Mouse (Mus musculus) neural tube, embryonic 11.5 days (tissue): ENCODE measurements around the gene Lrrc26. TPM values are rescaled to one million over a fixed set of nuclear protein-coding genes. Genes with fewer than 3 reads are reported as not detected.
A peak's percentile ranks its signal among the peaks of the same experiment; 100 is the strongest.

ENCODE experiments used
- ATAC-seq: fragments of 200-750 bp; cut with Nextera tagmentation; 2 replicates; pipeline ENCODE4 v1.8.0; 2017; ENCODE audit warnings: moderate number of reproducible peaks, mild to moderate bottlenecking, moderate TSS enrichment, moderate library complexity; ENCODE audit not compliant: insufficient read depth, low FRiP score, low TSS enrichment
- DNase-seq: peaks from one replicate; pipeline ENCODE4 v3.0.0-alpha.2; 2015; ENCODE audit warnings: low spot score
- H3K27ac ChIP-seq: fragments of 300-500 bp; sonication (generic); 2 replicates; pipeline ENCODE4 v1.5.1; 2014; ENCODE audit warnings: low read depth, mild to moderate bottlenecking, low read length
- H3K27me3 ChIP-seq: fragments of 300-500 bp; sonication (generic); 2 replicates; pipeline ENCODE4 v1.6.1; 2014; ENCODE audit warnings: mild to moderate bottlenecking, low read length, mixed read lengths; ENCODE audit not compliant: control insufficient read depth, insufficient read depth
- H3K36me3 ChIP-seq: fragments of 300-500 bp; sonication (generic); 2 replicates; pipeline ENCODE4 v1.6.1; 2014; ENCODE audit warnings: mild to moderate bottlenecking, low read length, moderate library complexity, mixed read lengths; ENCODE audit not compliant: control insufficient read depth, insufficient read depth
- H3K4me1 ChIP-seq: fragments of 300-500 bp; sonication (generic); 2 replicates; pipeline ENCODE4 v1.6.1; 2014; ENCODE audit warnings: low read length, mixed read lengths; ENCODE audit not compliant: control insufficient read depth, insufficient read depth
- H3K4me2 ChIP-seq: fragments of 300-500 bp; sonication (generic); 2 replicates; pipeline ENCODE4 v1.6.1; 2014; ENCODE audit warnings: low read depth, mild to moderate bottlenecking, moderate library complexity
- H3K4me3 ChIP-seq: fragments of 300-500 bp; sonication (generic); 2 replicates; pipeline ENCODE4 v1.5.1; 2014; ENCODE audit warnings: low read depth, low read length
- H3K9ac ChIP-seq: fragments of 300-500 bp; sonication (generic); 2 replicates; pipeline ENCODE4 v1.6.1; 2014; ENCODE audit warnings: mild to moderate bottlenecking, low read length
- H3K9me3 ChIP-seq: fragments of 300-500 bp; sonication (generic); 2 replicates; pipeline ENCODE4 v1.6.1; 2016; ENCODE audit warnings: low read length; ENCODE audit not compliant: control insufficient read depth
- whole genome bisulfite sequencing: fragments of 180-500 bp; shearing (Covaris S2); extraction: QIAGEN DNeasy Blood & Tissue Kit; methylation state at CpG from one replicate; pipeline ENCODE4 v1.1.7; 2014; 5-methylcytosine and 5-hydroxymethylcytosine counted together
- polyA plus RNA-seq: library from polyadenylated mRNA; unstranded; fragments of >200 nt; fragmentation: Nextera tagmentation; extraction: Ambion mirVana; gene quantifications from 2 replicates; pipeline ENCODE4 v1.2.1, GENCODE M21; 2014

Lrrc26 gene
- polyA plus RNA-seq, 1 experiment from 2014 or later = not detected

DNA sequence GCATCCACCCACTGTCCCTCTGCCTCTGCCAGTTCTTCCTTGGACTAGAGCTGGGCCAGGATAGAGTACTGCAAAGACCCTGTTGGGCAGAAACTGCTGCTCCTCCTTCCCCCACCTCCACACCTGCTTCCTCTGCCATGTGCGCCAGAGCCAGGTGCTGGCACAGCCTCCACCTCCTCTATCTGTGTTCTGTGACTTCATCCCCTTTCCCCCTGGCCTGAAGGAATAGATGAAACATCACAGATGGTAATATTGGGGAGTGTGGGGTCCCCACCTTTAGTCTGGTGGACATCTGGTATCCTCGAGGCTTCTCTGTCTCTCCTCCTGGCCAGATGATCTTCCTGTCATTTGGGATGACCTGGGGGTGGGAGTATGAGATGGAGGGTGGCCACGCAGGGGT is 13.7 kb downstream of the Lrrc26 start:
- WGBS = 67% methylated on average over 3 of the region's 3 CpGs
- ATAC-seq = no peak
- Histone ChIP-seq H3K27ac (no peak overlapping the region), H3K27me3 (peaks cover 28% of the 10 kb centered on the region; the same call in 1 of the 2 replicates), H3K9me3 (no peaks in the 10 kb centered on the region), H3K9ac (no peak overlapping the region), H3K4me2 (no peak overlapping the region), H3K36me3 (no peaks in the 10 kb centered on the region), H3K4me1 (no peaks in the 10 kb centered on the region; the same call in 1 of the 2 replicates), H3K4me3 (no peak overlapping the region)
- DNase-seq = no peak

DNA sequence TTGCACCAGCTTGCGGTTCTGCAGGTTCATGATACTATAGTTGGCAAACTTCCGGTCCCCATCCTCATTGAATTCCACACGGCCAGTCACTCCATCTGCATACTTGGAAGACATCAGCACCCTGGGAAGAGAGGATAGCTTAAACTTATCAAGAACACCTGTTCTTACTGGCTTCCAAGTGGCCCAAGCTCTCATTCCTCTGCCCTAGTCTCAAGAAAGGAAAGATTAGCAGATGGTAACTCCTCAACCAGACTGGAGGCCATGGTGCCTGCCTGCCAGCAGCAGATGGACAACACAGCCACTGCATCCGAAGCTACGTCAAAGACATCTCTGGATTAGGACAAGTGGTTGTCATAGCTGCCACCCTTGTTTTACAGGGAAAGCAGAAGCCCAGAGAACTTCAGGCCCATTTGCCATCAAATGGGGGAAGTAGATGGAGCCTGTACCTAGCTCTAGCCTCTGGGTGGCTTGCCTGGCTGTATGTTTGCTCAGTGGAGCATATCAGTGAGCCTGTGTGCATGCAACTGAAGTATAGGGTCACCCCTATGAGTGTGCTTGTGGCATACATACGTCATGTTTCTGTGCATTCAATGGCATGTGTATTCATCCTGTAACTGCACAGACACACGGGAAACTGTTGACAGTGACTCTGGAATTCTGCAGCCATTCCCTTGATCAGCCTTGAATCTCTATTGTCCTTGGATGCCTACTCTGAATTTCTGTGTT is 14.4 kb downstream of the Lrrc26 start:
- peak overlapping the region; percentile 78; the same call in 1 of the 2 replicates for H3K4me2 ChIP-seq
- no peaks in the 10 kb centered on the region for H3K9me3 ChIP-seq
- no peak overlapping the region for H3K27ac ChIP-seq
- peaks cover 32% of the 10 kb centered on the region for H3K27me3 ChIP-seq
- H3K9ac ChIP-seq = no peak overlapping the region
- WGBS = 71% methylated on average over 7 of the region's 7 CpGs
- no peaks in the 10 kb centered on the region; the same call in 1 of the 2 replicates for H3K4me1 ChIP-seq
- H3K36me3 ChIP-seq = no peaks in the 10 kb centered on the region
- ATAC-seq (no peak), DNase-seq (peak; percentile 5)
- H3K4me3 ChIP-seq = peak overlapping the region; percentile 42; the same call in 1 of the 2 replicates

DNA sequence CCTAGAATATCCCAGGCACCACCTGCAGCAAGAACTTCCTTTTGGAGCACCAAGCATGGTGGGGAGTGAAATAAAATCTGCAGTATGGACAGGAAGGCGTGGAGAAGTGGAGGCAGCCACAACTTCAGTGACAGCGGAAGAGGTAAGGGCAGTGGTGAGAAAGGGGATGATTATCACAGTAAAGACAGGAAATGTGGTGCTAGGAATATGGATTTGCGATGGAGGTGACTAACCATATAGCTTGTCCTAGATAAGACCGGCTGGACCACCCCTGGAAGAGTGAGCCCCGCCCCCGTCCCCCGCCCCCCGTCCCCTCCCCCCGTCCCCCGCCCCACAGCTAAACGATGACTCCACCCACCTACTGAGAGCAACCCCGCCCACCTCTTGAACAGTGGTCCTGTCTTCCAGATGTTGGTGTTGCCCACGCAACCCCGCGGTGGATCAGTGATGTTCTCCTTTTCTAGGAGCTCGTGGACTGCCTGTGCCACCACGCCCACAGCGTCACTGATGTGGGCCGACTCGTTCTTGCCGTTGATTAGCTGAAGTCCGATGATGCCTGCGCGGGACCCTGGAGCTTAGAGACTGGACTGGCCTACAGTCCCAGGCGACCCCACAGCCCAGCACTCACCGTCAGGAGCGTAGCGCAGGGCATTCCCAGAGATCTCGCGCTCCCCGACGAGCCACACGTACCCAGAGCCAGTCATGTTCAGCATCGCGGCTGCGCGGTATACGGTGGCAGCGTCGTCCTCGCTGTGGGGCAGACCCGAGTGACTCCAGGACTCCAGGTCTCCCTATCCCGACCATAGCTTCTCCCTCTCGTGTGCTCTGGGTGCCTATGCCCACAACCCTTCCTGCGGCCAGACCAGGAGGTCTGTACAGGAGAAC is 15.2 kb downstream of the Lrrc26 start:
- H3K27ac ChIP-seq = no peak overlapping the region
- H3K4me2 ChIP-seq = peak overlapping the region; percentile 78
- WGBS = 3% methylated on average over 37 of the region's 45 CpGs
- no peaks in the 10 kb centered on the region for H3K36me3 ChIP-seq
- peak overlapping the region; percentile 42 for H3K4me3 ChIP-seq
- DNase-seq = peak; percentile 76
- H3K9ac ChIP-seq = peak overlapping the region; percentile 35
- H3K27me3 ChIP-seq = peaks cover 37% of the 10 kb centered on the region
- peak; percentile 76 for ATAC-seq
- no peaks in the 10 kb centered on the region for H3K9me3 ChIP-seq
- no peaks in the 10 kb centered on the region; the same call in 1 of the 2 replicates for H3K4me1 ChIP-seq

DNA sequence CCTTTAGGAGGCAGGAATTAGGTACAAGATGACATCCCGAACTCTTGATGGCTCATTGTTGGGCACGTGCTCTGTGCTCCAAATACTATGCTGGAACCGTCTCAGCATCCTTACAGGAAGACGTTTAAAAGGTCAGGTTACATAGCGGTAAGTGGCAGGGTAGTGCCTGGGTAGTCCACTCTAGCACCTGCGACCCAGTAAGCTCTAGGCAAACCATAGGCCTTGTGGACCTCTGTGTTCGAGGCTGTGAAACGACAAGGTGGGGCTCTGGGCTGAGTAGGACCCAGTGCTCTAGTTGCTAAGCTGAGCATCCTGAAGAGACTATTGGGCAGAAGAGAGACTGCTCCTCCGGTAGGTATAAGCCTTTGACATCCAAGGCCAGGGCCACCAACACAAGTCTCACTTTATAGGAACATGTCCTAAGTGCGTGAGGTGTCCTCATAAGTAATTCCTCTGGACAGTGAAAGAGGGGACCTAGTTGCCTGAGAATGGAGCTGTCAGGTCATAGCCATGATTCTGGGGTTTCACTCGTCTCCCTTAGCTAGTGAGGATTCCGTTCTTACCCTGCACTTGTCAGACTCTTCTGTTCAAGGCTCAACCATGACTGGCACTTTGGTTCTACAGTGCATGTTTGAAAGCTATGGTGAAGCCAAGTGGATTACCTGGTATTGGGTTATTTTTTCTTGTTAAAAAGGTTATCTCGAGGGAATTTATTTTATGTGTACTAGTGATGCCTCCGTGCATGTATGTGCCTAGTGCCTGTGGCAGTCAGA is 16.1 kb downstream of the Lrrc26 start:
- ATAC-seq (no peak), DNase-seq (peak; percentile 0)
- Histone ChIP-seq H3K4me3 (peak overlapping the region; percentile 42), H3K27me3 (peaks cover 45% of the 10 kb centered on the region), H3K9me3 (no peaks in the 10 kb centered on the region), H3K9ac (peak overlapping the region; percentile 35), H3K4me1 (no peaks in the 10 kb centered on the region; the same call in 1 of the 2 replicates), H3K27ac (no peak overlapping the region), H3K36me3 (no peaks in the 10 kb centered on the region), H3K4me2 (peak overlapping the region; percentile 78)
- 46% methylated on average over 14 of the region's 14 CpGs for WGBS

DNA sequence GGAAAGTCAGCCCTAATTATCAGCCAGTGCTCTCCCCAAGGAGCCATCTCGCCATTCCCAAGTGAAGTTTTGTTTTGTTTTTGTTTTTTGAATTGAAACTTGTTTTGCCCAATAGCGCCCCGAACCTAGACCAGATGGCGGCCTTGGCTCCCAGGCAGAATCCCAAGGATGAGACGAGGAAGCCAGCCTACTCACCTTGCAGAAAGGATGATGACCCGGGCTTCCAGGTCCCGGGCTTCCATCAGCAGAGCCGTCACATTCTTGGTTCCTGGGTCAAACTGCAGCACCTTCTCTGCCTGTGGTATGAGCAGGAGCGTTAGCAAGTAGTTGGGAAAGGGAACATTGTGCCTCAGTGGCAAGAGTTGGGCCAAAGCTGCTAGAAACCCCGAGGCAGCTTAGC is 20.5 kb downstream of the Lrrc26 start:
- no peak overlapping the region for H3K4me2 ChIP-seq
- no peak overlapping the region for H3K9ac ChIP-seq
- no peak overlapping the region for H3K27ac ChIP-seq
- peak; percentile 4 for DNase-seq
- H3K9me3 ChIP-seq = no peaks in the 10 kb centered on the region
- no peak for ATAC-seq
- WGBS = 58% methylated on average over 10 of the region's 10 CpGs
- H3K4me1 ChIP-seq = no peaks in the 10 kb centered on the region; the same call in 1 of the 2 replicates
- H3K27me3 ChIP-seq = peaks cover 63% of the 10 kb centered on the region
- H3K4me3 ChIP-seq = no peak overlapping the region
- H3K36me3 ChIP-seq = no peaks in the 10 kb centered on the region

- Histone ChIP-seq H3K9me3 (no peaks in the 10 kb centered on the region), H3K27ac (no peak overlapping the region), H3K9ac (no peak overlapping the region), H3K4me2 (no peak overlapping the region), H3K4me3 (no peak overlapping the region), H3K4me1 (no peaks in the 10 kb centered on the region), H3K36me3 (no peaks in the 10 kb centered on the region), H3K27me3 (peaks cover 58% of the 10 kb centered on the region)
- no peak for ATAC-seq
- peak; percentile 7 for DNase-seq
- WGBS = 2% methylated on average over 22 of the region's 22 CpGs
Measured at GRCm38 (mm10) chr2:25310969-25311368, 21.3 kb downstream of the Lrrc26 start.

DNA sequence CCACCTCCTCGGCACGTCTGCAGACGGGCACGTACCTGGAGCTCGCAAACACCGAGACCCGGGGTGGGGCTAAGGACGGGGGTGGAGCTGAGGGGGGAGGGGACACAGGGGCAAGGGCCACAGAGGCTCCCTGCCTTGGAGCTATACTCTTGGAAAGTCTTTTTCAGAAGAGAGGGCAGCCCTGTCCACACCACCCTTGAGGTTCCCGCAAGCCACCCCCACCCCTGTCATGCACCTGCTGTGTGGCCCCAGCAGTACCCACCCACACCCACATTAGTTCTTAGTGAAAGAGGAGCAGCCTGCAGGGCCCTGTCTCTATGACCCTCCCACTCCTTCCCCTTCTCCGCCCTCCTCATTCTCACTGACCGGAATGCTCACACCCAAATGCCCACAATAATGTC is 21.8 kb downstream of the Lrrc26 start:
- Histone ChIP-seq H3K4me2 (no peak overlapping the region), H3K9ac (no peak overlapping the region), H3K9me3 (no peaks in the 10 kb centered on the region), H3K4me1 (no peaks in the 10 kb centered on the region), H3K27me3 (peaks cover 58% of the 10 kb centered on the region), H3K27ac (no peak overlapping the region), H3K36me3 (no peaks in the 10 kb centered on the region), H3K4me3 (no peak overlapping the region)
- ATAC-seq = no peak
- no peak for DNase-seq
- WGBS = 2% methylated on average over 11 of the region's 11 CpGs
